Mouse (Mus musculus): Measurements from ENCODE around the gene Rbm12. TPM values are rescaled to one million over a fixed set of nuclear protein-coding genes. Genes with fewer than 3 reads are reported as not detected.

Rbm12 gene
- polyA plus RNA-seq (2012; rRNA removed): 13.2 and 14.8 TPM in 2 replicates

DNA sequence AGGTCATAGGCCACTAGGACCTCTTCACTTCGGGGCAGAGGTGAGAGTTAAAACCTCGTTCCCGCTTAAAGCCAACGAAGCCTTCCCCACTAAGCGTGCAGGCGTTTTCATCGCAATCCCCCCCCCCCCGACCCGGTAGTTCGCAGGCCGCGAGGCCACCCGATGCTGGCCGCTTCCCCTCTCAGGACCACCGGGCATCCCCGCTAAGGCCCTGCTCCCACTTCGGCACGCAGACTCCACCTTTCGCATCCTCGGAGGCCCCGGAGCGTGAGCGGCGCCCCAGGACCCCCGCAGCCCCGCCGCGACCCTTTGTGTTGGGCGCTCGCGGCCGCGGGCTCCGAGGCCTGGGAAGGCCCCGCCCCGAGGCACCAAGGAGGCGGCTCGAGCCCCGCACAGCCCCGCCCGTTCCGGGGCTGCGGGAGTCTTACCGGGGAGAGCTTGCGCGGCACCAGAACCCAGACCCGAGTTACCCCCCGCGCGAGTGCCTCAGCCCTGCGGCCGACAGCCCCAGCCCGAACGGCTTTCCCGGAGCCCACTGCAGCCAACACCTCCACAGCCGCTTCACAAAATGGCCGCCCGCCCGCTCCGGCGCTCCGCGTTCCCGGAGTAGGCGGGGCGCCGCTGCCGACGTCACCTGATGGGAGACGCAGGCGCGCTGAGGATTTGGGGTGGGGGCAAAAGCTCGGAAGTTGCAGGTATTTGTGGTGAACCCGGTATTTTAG lies at the start of gene Rbm12, which contains the start of gene Cpne1:
Rbm12 (minus strand) TSS at position 621 of the 722 bp plus-strand sequence.
Cpne1 (minus strand) TSS at position 608 of the 722 bp plus-strand sequence.
- no peaks in the 10 kb centered on the region for H3K36me3 ChIP-seq (ENCODE audit: control insufficient read depth, insufficient read depth, low read length)
- H3K4me3 ChIP-seq (ENCODE audit: insufficient read depth, low read depth, low read length): peak within 1 kb of the TSS; percentile 97
- peak within 1 kb of the TSS; percentile 95 for H3K27ac ChIP-seq (ENCODE audit: insufficient read depth, low read depth, low read length)
- H3K4me1 ChIP-seq (ENCODE audit: control insufficient read depth, insufficient read depth, low read length): peaks cover 3% of the 10 kb centered on the region; the same call in 1 of the 2 replicates
- DNase-seq: peak; percentile 94
- WGBS: under 1% methylated on average over 73 of the region's 74 CpGs
- H3K27me3 ChIP-seq (replicated peaks; ENCODE audit: control insufficient read depth, insufficient read depth, low read length): no peaks in the 10 kb centered on the region
- TF ChIP-seq POLR2A (IDR thresholded peaks at IDR 0.05; ENCODE audit: low read depth, low read length) (peak; percentile 30), CTCF (conservative IDR thresholded peaks at IDR 0.05; ENCODE audit: insufficient read depth, insufficient read length, low read depth, low read length) (no peak)

DNA sequence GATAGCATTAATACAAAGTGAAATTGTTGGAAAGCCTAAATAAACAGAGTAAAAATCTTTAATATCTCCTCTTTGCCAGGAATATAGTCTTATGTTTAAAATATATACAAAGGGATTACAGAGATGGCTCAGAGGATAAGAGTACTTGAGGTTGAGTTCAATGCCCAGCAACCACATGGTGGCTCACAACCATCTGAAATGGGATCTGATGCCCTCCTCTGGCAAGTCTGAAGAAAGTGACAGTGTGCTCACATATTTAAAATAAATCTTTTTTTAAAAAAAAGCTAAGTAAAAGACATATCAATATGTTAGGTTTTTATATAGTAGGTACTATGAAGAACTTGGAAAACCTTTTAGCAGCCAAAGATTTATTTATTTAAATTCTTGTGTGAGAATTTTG lies 39.8 kb upstream of the Rbm12 start:
- peaks cover 21% of the 10 kb centered on the region for H3K36me3 ChIP-seq (ENCODE audit: control insufficient read depth, insufficient read depth, low read length)
- no peaks in the 10 kb centered on the region for H3K4me1 ChIP-seq (ENCODE audit: control insufficient read depth, insufficient read depth, low read length)
- no peak overlapping the region for H3K27ac ChIP-seq (ENCODE audit: insufficient read depth, low read depth, low read length)
- DNase-seq: no peak
- H3K4me3 ChIP-seq (ENCODE audit: insufficient read depth, low read depth, low read length): no peak overlapping the region
- no peak for TF ChIP-seq POLR2A (IDR thresholded peaks at IDR 0.05; ENCODE audit: low read depth, low read length)
- no peak for TF ChIP-seq CTCF (conservative IDR thresholded peaks at IDR 0.05; ENCODE audit: insufficient read depth, insufficient read length, low read depth, low read length)
- H3K27me3 ChIP-seq (replicated peaks; ENCODE audit: control insufficient read depth, insufficient read depth, low read length): no peaks in the 10 kb centered on the region

DNA sequence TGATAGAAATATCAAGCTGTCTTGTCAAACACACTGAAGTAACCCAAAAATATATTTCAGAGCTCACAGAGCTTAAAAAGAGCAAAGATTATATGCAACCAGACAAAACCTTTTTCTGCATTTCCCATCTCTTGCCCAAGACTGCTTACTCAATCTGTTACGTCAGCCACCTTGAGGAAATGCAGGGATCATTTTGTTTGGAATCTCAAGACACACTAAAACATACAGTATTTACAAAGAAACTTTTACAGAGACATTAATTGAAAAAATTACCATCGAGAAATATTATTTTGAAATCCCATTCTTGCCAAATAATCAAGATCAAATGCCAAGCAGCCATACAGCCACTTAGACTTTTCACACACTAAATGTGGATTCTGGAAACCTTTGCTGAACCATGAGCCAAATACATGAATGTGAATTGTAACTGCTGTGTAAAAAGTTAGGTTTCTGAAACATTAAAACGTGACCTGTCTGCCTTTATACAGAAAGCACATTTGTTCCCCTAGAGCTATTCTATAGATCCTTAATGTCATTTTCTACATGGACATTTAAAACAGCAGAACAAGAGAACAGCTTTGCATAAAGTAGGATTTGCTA lies 35.6 kb upstream of the Rbm12 start:
- WGBS: 83% methylated on average over 3 of the region's 3 CpGs
- TF ChIP-seq POLR2A (IDR thresholded peaks at IDR 0.05; ENCODE audit: low read depth, low read length) (no peak), CTCF (conservative IDR thresholded peaks at IDR 0.05; ENCODE audit: insufficient read depth, insufficient read length, low read depth, low read length) (no peak)

DNA sequence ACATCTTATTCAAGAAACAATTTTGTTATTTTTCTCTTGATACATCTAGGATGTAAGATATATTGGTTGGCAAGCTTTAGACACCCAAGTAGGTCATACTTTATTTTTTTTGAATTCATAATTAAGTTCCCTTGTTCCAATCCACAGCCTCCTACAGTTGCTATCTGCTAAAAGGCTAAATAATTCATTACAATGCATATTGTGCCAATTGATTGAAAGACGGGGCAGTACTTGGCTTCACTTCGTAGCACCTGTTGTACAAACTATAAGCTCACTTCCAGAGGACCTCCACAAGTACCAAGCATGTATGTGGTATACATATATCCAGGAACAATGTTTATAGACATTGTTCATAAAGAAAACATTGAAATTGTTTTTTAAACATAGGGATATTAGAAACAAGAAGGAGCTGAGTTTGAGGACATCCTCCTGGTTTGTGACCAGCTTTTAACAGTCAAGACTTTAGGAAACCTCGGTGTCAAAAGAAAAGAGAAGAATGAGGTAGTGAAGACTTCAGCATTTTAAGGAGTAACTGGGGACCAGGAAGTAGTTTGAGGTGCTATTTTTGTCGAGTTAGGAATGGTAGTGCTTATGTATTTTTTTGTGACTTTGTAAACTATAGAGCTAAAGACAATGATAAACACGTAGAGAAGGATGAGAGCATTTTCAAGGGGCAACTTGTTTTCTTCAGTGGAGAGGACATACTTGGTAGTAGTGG lies 34.7 kb upstream of the Rbm12 start:
- Histone ChIP-seq H3K27ac (ENCODE audit: insufficient read depth, low read depth, low read length) (no peak overlapping the region), H3K4me3 (ENCODE audit: insufficient read depth, low read depth, low read length) (no peak overlapping the region), H3K4me1 (ENCODE audit: control insufficient read depth, insufficient read depth, low read length) (peaks cover 4% of the 10 kb centered on the region; the same call in 1 of the 2 replicates), H3K27me3 (replicated peaks; ENCODE audit: control insufficient read depth, insufficient read depth, low read length) (no peaks in the 10 kb centered on the region), H3K36me3 (ENCODE audit: control insufficient read depth, insufficient read depth, low read length) (peaks cover 17% of the 10 kb centered on the region)
- 59% methylated on average over 5 of the region's 5 CpGs for WGBS
- TF ChIP-seq CTCF (conservative IDR thresholded peaks at IDR 0.05; ENCODE audit: insufficient read depth, insufficient read length, low read depth, low read length) (no peak), POLR2A (IDR thresholded peaks at IDR 0.05; ENCODE audit: low read depth, low read length) (no peak)
- no peak for DNase-seq

More for the DNA sequence above, 35.6 kb upstream of the Rbm12 start:
- Histone ChIP-seq H3K27me3 (replicated peaks; ENCODE audit: control insufficient read depth, insufficient read depth, low read length) (no peaks in the 10 kb centered on the region), H3K4me3 (ENCODE audit: insufficient read depth, low read depth, low read length) (no peak overlapping the region), H3K36me3 (ENCODE audit: control insufficient read depth, insufficient read depth, low read length) (peaks cover 17% of the 10 kb centered on the region), H3K27ac (ENCODE audit: insufficient read depth, low read depth, low read length) (no peak overlapping the region), H3K4me1 (ENCODE audit: control insufficient read depth, insufficient read depth, low read length) (peaks cover 4% of the 10 kb centered on the region; the same call in 1 of the 2 replicates)
- no peak for DNase-seq

DNA sequence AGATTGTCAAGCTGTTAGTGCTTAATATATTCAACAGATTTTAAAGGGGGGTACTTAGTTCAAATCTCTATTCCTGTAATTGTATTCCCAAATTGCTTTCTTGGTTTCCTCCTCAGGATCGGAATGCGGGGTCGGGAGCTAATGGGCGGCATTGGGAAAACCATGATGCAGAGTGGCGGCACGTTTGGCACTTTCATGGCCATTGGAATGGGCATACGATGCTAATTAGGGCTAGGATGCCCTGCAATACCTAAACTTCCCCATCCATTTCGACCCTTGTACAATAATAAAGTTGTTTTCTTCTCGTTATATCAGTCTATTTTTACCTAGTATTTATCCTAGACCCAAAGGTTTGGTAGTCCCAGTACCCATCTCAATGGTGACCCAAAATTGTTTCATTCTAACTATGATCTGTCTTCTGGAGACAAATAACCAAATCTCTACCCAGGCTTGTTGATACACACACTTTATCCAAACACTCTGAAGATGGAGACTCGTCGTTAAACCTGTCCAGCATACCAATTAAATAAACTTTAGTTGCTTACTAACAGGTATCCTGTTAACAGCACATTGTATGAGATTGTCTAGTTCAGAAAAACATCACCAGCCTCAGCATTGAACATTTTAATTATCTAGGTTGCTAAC lies 33.8 kb upstream of the Rbm12 start:
- no peak for DNase-seq
- 42% methylated on average over 11 of the region's 11 CpGs for WGBS
- Histone ChIP-seq H3K27me3 (replicated peaks; ENCODE audit: control insufficient read depth, insufficient read depth, low read length) (no peaks in the 10 kb centered on the region), H3K4me3 (ENCODE audit: insufficient read depth, low read depth, low read length) (no peak overlapping the region), H3K27ac (ENCODE audit: insufficient read depth, low read depth, low read length) (no peak overlapping the region), H3K36me3 (ENCODE audit: control insufficient read depth, insufficient read depth, low read length) (peaks cover 16% of the 10 kb centered on the region), H3K4me1 (ENCODE audit: control insufficient read depth, insufficient read depth, low read length) (peaks cover 4% of the 10 kb centered on the region; the same call in 1 of the 2 replicates)
- no peak for TF ChIP-seq CTCF (conservative IDR thresholded peaks at IDR 0.05; ENCODE audit: insufficient read depth, insufficient read length, low read depth, low read length)
- no peak for TF ChIP-seq POLR2A (IDR thresholded peaks at IDR 0.05; ENCODE audit: low read depth, low read length)

DNA sequence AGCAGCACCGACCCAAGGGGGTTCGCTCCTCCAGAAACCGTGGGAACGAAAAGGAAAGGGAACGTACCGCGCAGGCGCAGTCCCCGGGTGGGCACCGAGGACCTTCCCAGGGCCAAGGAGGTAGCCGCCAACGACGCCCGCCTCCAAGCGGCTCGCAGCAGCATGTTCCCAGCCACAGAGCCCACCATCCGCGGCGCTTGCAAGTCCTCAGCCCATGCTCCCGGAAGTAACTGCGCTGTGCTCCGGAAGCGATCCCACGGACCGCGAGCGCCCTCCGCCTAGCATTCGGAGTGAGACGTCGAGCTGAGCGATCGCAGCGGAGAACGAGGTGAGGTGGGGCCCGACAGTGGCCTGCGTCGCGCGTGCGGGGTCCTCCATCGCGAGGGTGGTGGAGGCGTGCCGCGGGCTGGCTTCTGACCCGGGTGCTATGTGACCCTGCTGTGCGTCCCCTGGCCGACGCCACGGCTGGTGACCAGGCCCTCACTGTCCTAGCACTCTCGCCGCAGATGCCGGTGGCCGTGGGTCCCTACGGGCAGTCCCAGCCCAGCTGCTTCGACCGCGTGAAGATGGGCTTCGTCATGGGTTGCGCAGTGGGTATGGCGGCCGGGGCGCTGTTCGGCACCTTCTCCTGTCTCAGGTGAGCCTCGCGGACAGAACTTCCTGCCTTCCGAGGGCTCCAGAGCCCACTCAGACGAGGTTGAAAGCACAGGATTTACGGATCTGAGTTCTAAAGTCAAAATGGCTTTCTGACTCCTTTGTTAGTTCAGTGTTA lies 32.4 kb upstream of the Rbm12 start, which contains the start of the genes Romo1 and Nfs1:
Romo1 (plus strand) TSS at position 87 of the 772 bp plus-strand sequence.
Nfs1 (minus strand) TSS at position 234 of the 772 bp plus-strand sequence.
- Histone ChIP-seq H3K4me3 (ENCODE audit: insufficient read depth, low read depth, low read length) (peak within 1 kb of the TSS; percentile 64), H3K36me3 (ENCODE audit: control insufficient read depth, insufficient read depth, low read length) (peaks cover 11% of the 10 kb centered on the region), H3K27me3 (replicated peaks; ENCODE audit: control insufficient read depth, insufficient read depth, low read length) (no peaks in the 10 kb centered on the region), H3K4me1 (ENCODE audit: control insufficient read depth, insufficient read depth, low read length) (peaks cover 4% of the 10 kb centered on the region; the same call in 1 of the 2 replicates), H3K27ac (ENCODE audit: insufficient read depth, low read depth, low read length) (peak within 1 kb of the TSS; percentile 74)
- WGBS: under 1% methylated on average over 70 of the region's 70 CpGs
- no peak for TF ChIP-seq CTCF (conservative IDR thresholded peaks at IDR 0.05; ENCODE audit: insufficient read depth, insufficient read length, low read depth, low read length)
- TF ChIP-seq POLR2A (IDR thresholded peaks at IDR 0.05; ENCODE audit: low read depth, low read length): peak; percentile 27
- peak; percentile 93 for DNase-seq
